Mouse (Mus musculus) heart, embryonic 12.5 days (tissue): ENCODE measurements around the gene Lman2l. TPM values are rescaled to one million over a fixed set of nuclear protein-coding genes. Genes with fewer than 3 reads are reported as not detected.
A peak's percentile ranks its signal among the peaks of the same experiment; 100 is the strongest.

Source experiments
- ATAC-seq: fragments of 200-750 bp; cut with Nextera tagmentation; 2 replicates; pipeline ENCODE4 v1.8.0; 2017; ENCODE audit warnings: moderate TSS enrichment, moderate library complexity; ENCODE audit not compliant: insufficient number of reproducible peaks, low FRiP score
- H3K27ac ChIP-seq: fragments of 300-500 bp; sonication (generic); 2 replicates; pipeline ENCODE4 v1.5.1; 2016; ENCODE audit warnings: mild to moderate bottlenecking, moderate library complexity; ENCODE audit not compliant: poor library complexity, severe bottlenecking
- H3K27me3 ChIP-seq: fragments of 300-500 bp; sonication (generic); replicated peaks from 2 replicates; pipeline ENCODE4 v1.6.1; 2016; ENCODE audit warnings: mild to moderate bottlenecking, moderate library complexity
- H3K36me3 ChIP-seq: fragments of 300-500 bp; sonication (generic); 2 replicates; pipeline ENCODE4 v1.6.1; 2016; ENCODE audit warnings: mild to moderate bottlenecking, moderate library complexity
- H3K4me1 ChIP-seq: fragments of 300-500 bp; sonication (generic); replicated peaks from 2 replicates; pipeline ENCODE4 v1.6.1; 2016; ENCODE audit warnings: mild to moderate bottlenecking
- H3K4me2 ChIP-seq: fragments of 300-500 bp; sonication (generic); 2 replicates; pipeline ENCODE4 v1.6.1; 2016; ENCODE audit warnings: mild to moderate bottlenecking, moderate library complexity
- H3K4me3 ChIP-seq: fragments of 300-500 bp; sonication (generic); 2 replicates; pipeline ENCODE4 v1.5.1; 2016; ENCODE audit warnings: mild to moderate bottlenecking
- H3K9ac ChIP-seq: fragments of 300-500 bp; sonication (generic); 2 replicates; pipeline ENCODE4 v1.6.1; 2016; ENCODE audit warnings: mild to moderate bottlenecking, moderate library complexity
- H3K9me3 ChIP-seq: fragments of 300-500 bp; sonication (generic); replicated peaks from 2 replicates; pipeline ENCODE4 v1.6.1; 2016; ENCODE audit warnings: mild to moderate bottlenecking, moderate library complexity
- WGBS: fragments of 180-500 bp; shearing (Covaris S2); methylation state at CpG from one replicate; pipeline ENCODE4 v1.1.7; 2016; 5-methylcytosine and 5-hydroxymethylcytosine counted together
- polyA plus RNA-seq: library from polyadenylated mRNA; unstranded; fragments of >200 nt; fragmentation: Nextera tagmentation; extraction: Ambion mirVana; gene quantifications from 2 replicates; pipeline ENCODE4 v1.2.1, GENCODE M21; 2016

The Lman2l gene
- polyA plus RNA-seq, 1 experiment from 2014 or later: 53.8 TPM

DNA sequence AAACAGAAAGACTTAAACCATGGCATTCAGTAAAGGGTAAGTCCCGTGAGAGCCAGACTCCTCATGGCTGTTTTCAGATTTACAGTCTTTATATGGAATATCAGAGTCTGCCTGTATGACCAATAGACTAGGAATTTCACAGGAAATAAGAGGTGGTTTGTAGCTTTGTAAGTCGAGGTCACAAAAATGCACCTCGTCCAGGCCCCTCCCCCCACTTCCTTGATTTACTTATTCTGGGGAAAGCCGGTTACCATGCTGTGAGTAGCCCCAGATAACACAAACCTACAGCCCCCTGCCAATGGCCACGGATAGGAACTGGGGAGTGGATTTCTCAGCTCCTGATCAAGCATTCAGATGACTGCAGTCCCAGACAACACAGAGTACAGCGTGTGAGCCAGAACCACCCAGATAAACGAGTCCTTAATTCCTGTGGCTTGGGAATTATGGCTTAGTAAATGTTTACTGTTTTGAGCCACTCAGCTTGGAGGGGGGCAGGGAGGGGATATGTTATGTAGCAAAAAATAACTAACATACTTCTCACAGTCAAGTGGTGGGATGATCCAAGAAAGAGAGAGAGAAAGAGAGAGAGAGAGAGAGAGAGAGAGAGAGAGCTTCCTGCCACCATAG, 12.4 kb upstream of the Lman2l start:
- H3K27me3 ChIP-seq: no peaks in the 10 kb centered on the region
- no peaks in the 10 kb centered on the region for H3K36me3 ChIP-seq
- H3K27ac ChIP-seq: 0 out of 2 replicates have a peak overlapping the region, but pooled peaks have one; percentile 7
- no peak overlapping the region for H3K4me3 ChIP-seq
- WGBS: 17% methylated on average over 7 of the region's 7 CpGs
- H3K4me1 ChIP-seq: peaks cover 6% of the 10 kb centered on the region; the same call in 1 of the 2 replicates
- H3K9me3 ChIP-seq: peaks cover 5% of the 10 kb centered on the region; the same call in 1 of the 2 replicates
- H3K4me2 ChIP-seq: no peak overlapping the region
- peak; percentile 39; the same call in 1 of the 2 replicates for ATAC-seq
- no peak overlapping the region for H3K9ac ChIP-seq

DNA sequence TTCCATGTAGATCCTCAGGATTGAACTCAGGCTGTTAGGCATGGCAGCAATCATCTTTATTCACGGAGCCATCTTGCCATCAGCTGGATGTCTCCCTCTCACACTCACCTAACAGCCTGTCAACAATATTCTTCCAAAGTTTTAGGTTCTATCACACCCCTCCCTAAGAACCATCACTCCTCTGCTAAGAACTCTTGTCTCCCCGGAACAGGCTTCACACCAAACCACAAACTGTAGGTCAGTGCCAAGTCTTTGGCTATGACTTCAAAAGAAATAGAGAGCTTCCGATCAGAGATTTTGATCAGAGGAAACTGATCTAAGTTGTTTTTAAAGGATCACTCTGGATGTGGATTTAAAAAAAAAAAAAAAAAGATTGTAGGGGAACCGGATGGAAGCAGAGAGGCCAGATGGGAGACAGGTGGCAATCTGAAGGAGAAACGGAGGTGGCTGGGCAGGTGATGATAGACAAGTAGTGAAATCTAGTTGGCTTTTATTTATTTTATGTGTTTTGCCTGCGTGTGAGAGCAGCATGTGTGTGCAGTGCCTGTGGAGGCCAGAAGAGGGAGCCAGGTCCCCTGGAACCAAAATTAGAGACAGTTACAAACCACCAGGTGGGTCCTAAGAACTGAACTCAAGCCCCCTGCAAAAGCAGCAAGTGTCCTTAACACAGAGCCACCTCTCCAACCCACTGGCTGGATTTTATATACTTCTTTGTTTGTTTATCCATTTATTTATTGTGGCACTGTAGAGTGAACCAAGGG, 9.2 kb upstream of the Lman2l start:
- Histone ChIP-seq H3K4me2 (no peak overlapping the region), H3K9ac (no peak overlapping the region), H3K27me3 (no peaks in the 10 kb centered on the region), H3K4me1 (no peaks in the 10 kb centered on the region), H3K9me3 (peaks cover 5% of the 10 kb centered on the region; the same call in 1 of the 2 replicates), H3K36me3 (no peaks in the 10 kb centered on the region), H3K27ac (no peak overlapping the region), H3K4me3 (no peak overlapping the region)
- 77% methylated on average over 6 of the region's 6 CpGs for WGBS
- ATAC-seq: no peak

DNA sequence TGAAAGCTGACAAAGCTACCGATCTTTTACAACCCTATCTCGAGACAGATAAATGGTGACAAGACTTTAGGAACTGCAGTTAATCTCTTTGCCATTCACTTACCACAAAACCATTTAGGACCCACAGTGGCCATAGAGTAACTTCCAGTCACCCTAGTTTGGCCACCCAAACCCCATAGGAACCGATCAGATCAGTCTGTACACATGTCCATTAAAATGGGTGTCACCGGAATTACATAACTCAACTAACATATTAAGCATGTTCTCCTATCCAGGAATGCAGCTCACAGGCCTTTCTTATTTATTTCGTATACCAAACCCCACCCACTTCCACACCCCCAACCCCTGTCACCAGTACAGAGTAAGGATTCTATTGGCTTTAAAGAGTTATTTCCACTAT, 1.8 kb upstream of the Lman2l start:
- 83% methylated on average over 5 of the region's 5 CpGs for WGBS
- Histone ChIP-seq H3K36me3 (peaks cover 13% of the 10 kb centered on the region), H3K4me1 (peaks cover 3% of the 10 kb centered on the region), H3K4me3 (no peak overlapping the region), H3K27ac (no peak overlapping the region), H3K9ac (no peak overlapping the region), H3K27me3 (no peaks in the 10 kb centered on the region), H3K4me2 (no peak overlapping the region), H3K9me3 (no peaks in the 10 kb centered on the region)
- no peak for ATAC-seq

DNA sequence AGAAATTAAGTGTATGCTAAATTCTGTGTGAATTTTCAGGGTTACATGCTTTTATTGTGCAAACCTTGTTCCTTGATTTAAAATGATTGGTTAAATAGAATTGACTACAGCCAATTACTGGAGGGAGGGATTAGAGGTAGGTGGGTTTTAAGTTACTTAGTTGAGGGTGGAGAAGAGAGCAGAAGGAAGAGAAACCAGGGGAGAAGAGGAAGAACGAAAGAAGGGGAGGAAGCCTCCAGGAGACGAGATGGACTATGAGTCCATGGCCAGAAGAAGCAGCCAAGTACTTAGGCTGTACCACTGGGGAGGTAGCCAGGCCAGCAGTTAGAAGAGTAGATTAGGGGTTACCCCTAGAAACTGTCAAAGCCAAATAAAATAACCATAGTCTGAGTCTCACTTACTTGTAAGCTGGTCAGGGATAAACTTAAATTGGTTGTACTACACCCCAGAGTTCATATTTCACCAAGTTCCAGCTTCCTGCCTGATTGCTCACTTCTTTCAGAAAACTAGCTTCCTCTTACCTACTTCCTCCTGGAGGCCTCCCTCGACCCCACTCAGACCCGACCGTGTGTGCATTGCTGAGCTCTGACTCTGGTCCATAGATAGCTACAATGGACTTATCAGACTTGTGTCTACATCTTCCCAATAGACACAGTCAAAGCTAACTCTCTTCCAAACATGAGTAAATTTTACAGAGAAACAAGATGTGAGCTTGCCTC, 1.2 kb upstream of the Lman2l start:
- Histone ChIP-seq H3K9me3 (no peaks in the 10 kb centered on the region), H3K4me3 (no peak overlapping the region), H3K27me3 (no peaks in the 10 kb centered on the region), H3K4me1 (peaks cover 3% of the 10 kb centered on the region), H3K36me3 (peaks cover 18% of the 10 kb centered on the region), H3K9ac (no peak overlapping the region), H3K27ac (no peak overlapping the region), H3K4me2 (no peak overlapping the region)
- ATAC-seq: no peak
- 66% methylated on average over 5 of the region's 5 CpGs for WGBS

DNA sequence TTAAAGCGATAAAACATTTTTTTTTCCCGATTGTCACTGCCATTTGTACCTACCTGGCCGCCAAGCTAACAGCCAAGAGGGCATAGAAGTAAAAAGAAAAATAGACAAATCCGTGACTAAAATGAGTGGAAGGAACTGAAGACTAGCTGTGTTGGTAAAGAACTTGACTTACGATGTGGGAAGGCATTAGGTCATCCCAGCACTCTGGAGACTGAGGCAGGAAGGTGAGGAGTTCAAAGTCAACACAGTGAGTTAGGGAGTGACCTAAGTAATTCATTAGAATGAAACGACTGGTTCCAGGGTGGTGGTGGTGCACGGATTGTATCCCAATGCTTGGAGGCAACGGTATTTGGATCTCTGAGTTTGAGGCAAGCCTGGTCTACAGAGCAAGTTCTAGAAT, 437 bp upstream of the Lman2l start:
- H3K9me3 ChIP-seq: no peaks in the 10 kb centered on the region
- no peak for ATAC-seq
- no peaks in the 10 kb centered on the region for H3K27me3 ChIP-seq
- H3K27ac ChIP-seq: no peak overlapping the region
- H3K4me2 ChIP-seq: no peak overlapping the region
- H3K9ac ChIP-seq: no peak overlapping the region
- peaks cover 23% of the 10 kb centered on the region for H3K36me3 ChIP-seq
- no peak overlapping the region for H3K4me3 ChIP-seq
- 45% methylated on average over 8 of the region's 8 CpGs for WGBS
- H3K4me1 ChIP-seq: peaks cover 3% of the 10 kb centered on the region

DNA sequence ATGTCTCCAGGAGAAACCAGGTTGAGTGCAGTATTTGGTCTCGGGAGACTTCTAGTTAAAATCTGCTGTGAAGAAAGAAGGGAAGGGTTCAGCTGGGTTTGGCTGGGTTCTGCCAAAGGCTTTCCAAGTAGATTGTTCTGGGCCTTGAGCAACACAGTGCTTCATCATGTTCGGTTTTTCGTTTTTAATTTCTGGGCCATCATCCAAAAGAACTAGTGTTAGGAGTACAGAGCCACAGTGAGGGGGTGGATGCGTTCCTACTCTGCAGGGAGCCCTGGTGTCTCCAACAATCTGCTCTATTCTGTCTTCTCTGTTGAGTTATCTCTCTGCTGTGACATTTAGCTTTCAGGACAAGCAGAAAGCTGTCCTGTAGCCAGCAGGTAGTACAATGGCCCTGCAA, 4.0 kb downstream of the Lman2l start:
- ATAC-seq: no peak
- peaks cover 65% of the 10 kb centered on the region for H3K36me3 ChIP-seq
- 88% methylated on average over 4 of the region's 4 CpGs for WGBS

DNA sequence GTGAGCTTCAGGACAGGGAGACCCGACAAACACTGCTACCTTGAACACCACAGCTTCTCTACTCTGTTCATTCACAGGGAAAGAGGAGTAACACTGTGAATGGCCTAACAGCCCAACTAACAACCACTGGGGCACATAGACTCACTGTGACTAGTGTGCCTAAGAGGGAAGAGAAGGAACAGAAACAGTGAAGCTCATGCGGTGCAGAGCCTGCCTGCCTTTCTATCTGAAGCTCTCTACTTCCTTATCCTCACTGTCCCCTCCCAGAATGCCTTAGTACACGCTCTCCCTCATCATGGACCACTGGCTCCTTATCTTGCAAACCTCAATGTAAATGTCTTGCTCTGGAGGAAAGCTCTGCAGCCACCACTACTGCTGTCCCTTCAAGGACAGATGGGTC, 7.8 kb downstream of the Lman2l start:
- 78% methylated on average over 3 of the region's 3 CpGs for WGBS

More for the DNA sequence above, 4.0 kb downstream of the Lman2l start:
- Histone ChIP-seq H3K27ac (no peak overlapping the region), H3K4me2 (no peak overlapping the region), H3K9me3 (no peaks in the 10 kb centered on the region), H3K9ac (no peak overlapping the region), H3K27me3 (no peaks in the 10 kb centered on the region), H3K4me3 (no peak overlapping the region), H3K4me1 (peaks cover 3% of the 10 kb centered on the region)

DNA sequence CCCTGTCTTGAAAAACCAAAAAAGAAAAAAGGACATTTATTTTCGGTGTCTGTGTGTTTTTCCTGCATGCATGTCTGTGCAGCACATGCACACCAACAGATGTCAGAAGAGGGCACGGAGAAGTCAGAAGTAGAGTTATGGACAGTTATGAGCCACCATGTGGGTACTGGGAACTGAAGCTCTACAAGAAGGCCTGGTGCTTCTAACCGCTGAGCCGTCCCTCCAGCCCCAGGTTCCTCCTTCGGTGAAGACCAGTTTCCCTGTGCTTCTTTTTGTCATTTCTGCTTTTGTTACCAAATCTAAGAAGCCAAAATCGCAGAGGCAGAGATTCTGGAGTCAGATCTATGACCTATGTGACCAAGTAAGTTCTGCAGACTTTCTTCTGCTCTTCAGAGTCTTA, 8.6 kb downstream of the Lman2l start:
- 91% methylated on average over 6 of the region's 6 CpGs for WGBS
- no peak overlapping the region for H3K9ac ChIP-seq
- H3K9me3 ChIP-seq: no peaks in the 10 kb centered on the region
- ATAC-seq: no peak
- H3K4me2 ChIP-seq: no peak overlapping the region
- H3K27ac ChIP-seq: no peak overlapping the region
- H3K36me3 ChIP-seq: peaks cover 86% of the 10 kb centered on the region
- H3K4me3 ChIP-seq: no peak overlapping the region
- no peaks in the 10 kb centered on the region for H3K4me1 ChIP-seq
- H3K27me3 ChIP-seq: no peaks in the 10 kb centered on the region

More for the DNA sequence above, 7.8 kb downstream of the Lman2l start:
- no peak overlapping the region for H3K27ac ChIP-seq
- no peak overlapping the region for H3K4me2 ChIP-seq
- no peaks in the 10 kb centered on the region for H3K4me1 ChIP-seq
- peaks cover 85% of the 10 kb centered on the region for H3K36me3 ChIP-seq
- H3K27me3 ChIP-seq: no peaks in the 10 kb centered on the region
- no peaks in the 10 kb centered on the region for H3K9me3 ChIP-seq
- no peak overlapping the region for H3K9ac ChIP-seq
- no peak overlapping the region for H3K4me3 ChIP-seq
- no peak for ATAC-seq

DNA sequence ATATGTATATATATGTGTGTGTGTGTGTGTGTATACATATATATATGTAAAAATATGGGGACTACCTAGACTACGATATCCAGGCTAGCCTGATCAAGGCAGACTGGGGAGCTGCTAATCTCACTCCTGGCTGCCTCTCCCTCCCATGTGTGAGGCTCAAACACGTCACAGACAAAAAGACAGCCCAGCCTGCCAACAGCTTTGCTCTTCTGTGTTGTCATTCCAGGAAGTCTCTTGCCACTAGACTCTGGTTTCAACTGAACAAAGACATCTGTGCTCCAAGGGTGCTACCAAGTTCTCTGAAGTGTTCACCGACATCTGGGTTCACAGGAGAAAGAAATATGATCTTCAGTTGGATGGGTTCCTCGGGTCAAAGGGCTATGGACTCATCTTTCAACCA, 10.0 kb downstream of the Lman2l start:
- H3K36me3 ChIP-seq: peaks cover 87% of the 10 kb centered on the region
- ATAC-seq: no peak

DNA sequence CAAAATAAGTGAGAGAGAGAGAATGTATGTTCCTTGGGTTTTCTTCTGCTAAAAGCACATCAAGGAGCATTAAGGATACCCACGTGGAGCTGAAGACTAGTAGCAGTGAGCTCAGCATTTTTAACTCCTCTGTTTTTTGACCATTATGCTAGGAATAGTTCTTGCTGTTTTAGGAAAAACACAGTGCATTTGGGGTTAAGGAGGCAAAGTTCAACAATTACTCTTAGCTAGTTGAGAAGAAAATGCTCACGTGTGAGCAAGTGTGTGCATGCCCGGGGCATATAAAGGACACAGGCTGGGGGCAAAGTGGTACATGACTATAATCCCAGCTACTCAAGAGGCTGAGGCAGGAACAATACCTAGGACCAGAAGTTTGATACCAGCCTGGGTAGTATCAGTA, 11.5 kb downstream of the Lman2l start:
- H3K4me3 ChIP-seq: no peak overlapping the region
- 0 out of 2 replicates have a peak, but pooled peaks cover 5% of the 10 kb centered on the region for H3K4me1 ChIP-seq
- H3K4me2 ChIP-seq: no peak overlapping the region
- H3K9ac ChIP-seq: no peak overlapping the region
- H3K36me3 ChIP-seq: peaks cover 81% of the 10 kb centered on the region
- WGBS: 87% methylated on average over 3 of the region's 3 CpGs
- no peak for ATAC-seq
- H3K9me3 ChIP-seq: no peaks in the 10 kb centered on the region
- H3K27me3 ChIP-seq: no peaks in the 10 kb centered on the region
- no peak overlapping the region for H3K27ac ChIP-seq

More for the DNA sequence above, 10.0 kb downstream of the Lman2l start:
- 77% methylated on average over 4 of the region's 4 CpGs for WGBS
- Histone ChIP-seq H3K27ac (no peak overlapping the region), H3K4me1 (0 out of 2 replicates have a peak, but pooled peaks cover 3% of the 10 kb centered on the region), H3K27me3 (no peaks in the 10 kb centered on the region), H3K9ac (no peak overlapping the region), H3K4me3 (no peak overlapping the region), H3K4me2 (no peak overlapping the region), H3K9me3 (no peaks in the 10 kb centered on the region)

DNA sequence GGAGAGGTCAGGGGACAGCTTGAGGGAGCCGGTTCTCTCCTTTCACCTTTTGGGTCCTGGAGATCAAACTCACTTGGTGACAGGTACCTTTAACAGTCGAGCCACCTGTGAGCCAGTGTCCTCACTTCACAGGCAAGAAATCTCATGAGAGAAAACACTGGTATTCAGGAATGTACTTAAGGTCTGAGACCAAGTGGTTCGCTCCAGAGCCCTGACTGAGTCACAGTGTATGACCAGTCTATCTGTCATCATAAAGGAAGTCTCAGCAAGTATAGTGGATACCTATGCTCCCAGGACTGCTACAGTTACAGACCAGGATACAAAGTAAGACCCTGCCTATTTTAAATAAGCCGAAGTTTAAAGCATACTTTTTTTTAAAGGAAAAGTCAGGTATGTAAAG, 12.1 kb downstream of the Lman2l start:
- 0 out of 2 replicates have a peak, but pooled peaks cover 5% of the 10 kb centered on the region for H3K4me1 ChIP-seq
- no peak overlapping the region for H3K4me3 ChIP-seq
- no peak overlapping the region for H3K4me2 ChIP-seq
- WGBS: 74% methylated on average over 4 of the region's 4 CpGs
- peaks cover 81% of the 10 kb centered on the region for H3K36me3 ChIP-seq
- ATAC-seq: no peak
- H3K27ac ChIP-seq: no peak overlapping the region
- H3K27me3 ChIP-seq: no peaks in the 10 kb centered on the region
- H3K9ac ChIP-seq: no peak overlapping the region
- no peaks in the 10 kb centered on the region for H3K9me3 ChIP-seq
